Mouse (Mus musculus) heart, embryonic 11.5 days (tissue): Measurements from ENCODE around the gene Pla2g5. TPM values are rescaled to one million over a fixed set of nuclear protein-coding genes. Genes with fewer than 3 reads are reported as not detected.

Experiments
- ATAC-seq: fragments of 200-750 bp; cut with Nextera tagmentation; replicated peaks from 2 replicates; pipeline ENCODE4 v1.8.0; 2017; ENCODE audit warnings: moderate library complexity; ENCODE audit not compliant: insufficient number of reproducible peaks, low FRiP score, low TSS enrichment
- H3K27ac ChIP-seq: fragments of 300-500 bp; sonication (generic); 2 replicates; pipeline ENCODE4 v1.5.1; 2014; ENCODE audit warnings: mild to moderate bottlenecking, low read depth, low read length
- H3K27me3 ChIP-seq: fragments of 300-500 bp; sonication (generic); 2 replicates; pipeline ENCODE4 v1.6.1; 2014; ENCODE audit warnings: mild to moderate bottlenecking, low read length, mixed read lengths; ENCODE audit not compliant: control insufficient read depth, insufficient read depth
- H3K36me3 ChIP-seq: fragments of 300-500 bp; sonication (generic); 2 replicates; pipeline ENCODE4 v1.6.1; 2014; ENCODE audit warnings: mild to moderate bottlenecking, low read length, moderate library complexity, mixed read lengths; ENCODE audit not compliant: control insufficient read depth, insufficient read depth
- H3K4me1 ChIP-seq: fragments of 300-500 bp; sonication (generic); 2 replicates; pipeline ENCODE4 v1.6.1; 2014; ENCODE audit warnings: low read length; ENCODE audit not compliant: control insufficient read depth, insufficient read depth
- H3K4me2 ChIP-seq: fragments of 300-500 bp; sonication (generic); 2 replicates; pipeline ENCODE4 v1.6.1; 2014; ENCODE audit warnings: mild to moderate bottlenecking, moderate library complexity
- H3K4me3 ChIP-seq: fragments of 300-500 bp; sonication (generic); 2 replicates; pipeline ENCODE4 v1.5.1; 2014; ENCODE audit warnings: low read depth, low read length
- H3K9ac ChIP-seq: fragments of 300-500 bp; sonication (generic); 2 replicates; pipeline ENCODE4 v1.6.1; 2014; ENCODE audit warnings: mild to moderate bottlenecking, low read depth, low read length, moderate library complexity
- H3K9me3 ChIP-seq: fragments of 300-500 bp; sonication (generic); replicated peaks from 2 replicates; pipeline ENCODE4 v1.6.1; 2016; ENCODE audit warnings: low read length; ENCODE audit not compliant: control insufficient read depth
- WGBS: fragments of 180-500 bp; shearing (Covaris S2); extraction: QIAGEN DNeasy Blood & Tissue Kit; methylation state at CpG from one replicate; pipeline ENCODE4 v1.1.7; 2014; ENCODE audit not compliant: insufficient replicate concordance; 5-methylcytosine and 5-hydroxymethylcytosine counted together
- polyA plus RNA-seq: library from polyadenylated mRNA; unstranded; fragments of >200 nt; fragmentation: Nextera tagmentation; extraction: Ambion mirVana; gene quantifications from 2 replicates; pipeline ENCODE4 v1.2.1, GENCODE M21; 2014

Gene Pla2g5
- polyA plus RNA-seq, 1 experiment from 2014 or later, result 1.1 TPM

DNA sequence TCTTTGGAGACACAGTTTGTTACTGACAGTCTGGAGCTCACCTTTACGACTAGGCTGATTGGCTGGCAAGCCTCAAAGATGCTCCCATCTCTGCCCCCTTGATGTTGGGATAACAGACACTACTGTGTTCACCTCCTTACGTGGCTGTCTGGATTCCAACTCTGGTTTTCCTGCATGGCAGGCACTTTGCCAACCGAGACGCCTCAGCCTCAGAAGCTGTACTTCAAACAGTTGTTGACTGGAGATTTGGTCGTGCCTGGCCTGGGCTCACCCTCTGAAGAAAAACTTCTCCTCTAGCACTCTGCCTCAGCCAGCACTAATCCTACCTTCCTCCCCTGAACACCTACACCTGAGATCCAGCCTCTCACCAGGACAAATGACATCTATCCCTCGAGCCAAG, 71.8 kb downstream of the Pla2g5 start:
- no peaks in the 10 kb centered on the region for H3K4me1 ChIP-seq
- H3K36me3 ChIP-seq, result no peaks in the 10 kb centered on the region
- no peak for ATAC-seq
- WGBS, result 64% methylated on average over 6 of the region's 6 CpGs
- no peak overlapping the region for H3K4me3 ChIP-seq
- no peak overlapping the region for H3K27ac ChIP-seq
- H3K27me3 ChIP-seq, result 0 out of 2 replicates have a peak, but pooled peaks cover 3% of the 10 kb centered on the region
- no peak overlapping the region for H3K9ac ChIP-seq
- H3K4me2 ChIP-seq, result no peak overlapping the region
- H3K9me3 ChIP-seq, result no peaks in the 10 kb centered on the region

DNA sequence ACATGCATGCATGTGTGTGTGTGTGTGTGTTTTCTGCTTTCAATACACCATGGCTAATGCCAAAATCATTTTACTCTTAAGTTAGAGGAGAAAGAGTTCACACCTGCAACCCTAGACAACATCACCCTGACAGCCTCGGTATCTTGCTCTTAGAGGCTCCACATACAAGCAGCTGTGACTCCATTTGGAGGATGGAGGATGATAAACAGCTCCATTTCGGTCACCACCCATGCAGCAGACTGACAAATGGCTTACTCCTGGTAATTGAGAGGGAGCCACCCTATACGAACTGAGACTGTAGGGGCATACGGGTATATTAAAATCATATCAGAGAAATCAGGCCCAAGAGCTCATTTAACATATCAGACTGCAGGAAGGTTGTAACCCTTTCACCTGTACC, 74.9 kb downstream of the Pla2g5 start:
- WGBS, result 70% methylated on average over 4 of the region's 4 CpGs
- H3K27me3 ChIP-seq, result 0 out of 2 replicates have a peak, but pooled peaks cover 3% of the 10 kb centered on the region
- H3K4me1 ChIP-seq, result no peaks in the 10 kb centered on the region
- H3K4me2 ChIP-seq, result no peak overlapping the region
- H3K4me3 ChIP-seq, result no peak overlapping the region
- no peak for ATAC-seq
- H3K27ac ChIP-seq, result no peak overlapping the region
- H3K9me3 ChIP-seq, result no peaks in the 10 kb centered on the region
- no peak overlapping the region for H3K9ac ChIP-seq
- H3K36me3 ChIP-seq, result no peaks in the 10 kb centered on the region

DNA sequence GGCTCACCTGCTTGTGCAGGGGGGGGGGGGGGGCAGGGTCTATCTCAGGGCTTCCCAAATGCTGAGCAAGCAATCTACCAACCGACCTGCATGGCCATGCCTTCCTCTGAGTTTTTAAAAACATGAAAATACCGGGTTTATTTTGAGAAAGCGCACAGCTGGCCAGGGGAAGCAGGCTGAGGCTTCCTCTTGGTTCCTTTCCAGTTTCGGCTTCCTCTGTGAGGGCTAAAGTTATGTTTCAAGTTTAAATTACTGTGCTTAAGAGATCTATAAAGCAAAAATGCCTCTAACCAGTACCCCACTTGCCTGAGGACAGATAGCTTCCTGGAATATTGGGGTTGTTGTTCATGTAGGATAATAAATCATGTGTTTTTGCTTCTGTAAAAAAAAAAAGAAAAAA, 77.1 kb downstream of the Pla2g5 start:
- Histone ChIP-seq H3K27ac (no peak overlapping the region), H3K4me3 (no peak overlapping the region), H3K9ac (no peak overlapping the region), H3K4me1 (no peaks in the 10 kb centered on the region), H3K4me2 (no peak overlapping the region), H3K36me3 (no peaks in the 10 kb centered on the region), H3K27me3 (0 out of 2 replicates have a peak, but pooled peaks cover 3% of the 10 kb centered on the region), H3K9me3 (no peaks in the 10 kb centered on the region)
- WGBS, result 71% methylated on average over 4 of the region's 4 CpGs
- no peak for ATAC-seq

DNA sequence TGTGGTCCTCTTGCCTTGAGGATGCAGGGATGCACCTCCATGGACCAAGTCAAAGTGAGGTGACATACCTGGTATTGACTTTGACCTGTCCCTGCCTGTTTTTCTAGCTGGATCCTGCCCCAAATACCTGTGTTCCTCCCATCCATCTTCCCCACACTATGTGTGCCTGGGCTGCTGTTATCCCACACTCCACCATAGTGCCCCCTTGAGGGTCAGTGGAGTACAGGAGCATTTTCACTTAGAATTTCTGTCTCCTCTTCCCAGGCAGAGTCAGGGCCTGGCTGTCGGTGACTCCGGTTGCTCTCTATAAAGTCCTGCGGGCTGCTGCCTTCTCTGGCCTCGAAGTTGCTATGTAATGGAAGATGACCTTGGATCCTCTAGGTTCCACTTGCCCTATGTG, 77.6 kb downstream of the Pla2g5 start:
- no peak overlapping the region for H3K4me2 ChIP-seq
- ATAC-seq, result no peak
- 0 out of 2 replicates have a peak, but pooled peaks cover 3% of the 10 kb centered on the region for H3K27me3 ChIP-seq
- H3K9ac ChIP-seq, result no peak overlapping the region
- H3K9me3 ChIP-seq, result no peaks in the 10 kb centered on the region
- H3K27ac ChIP-seq, result no peak overlapping the region
- H3K4me1 ChIP-seq, result no peaks in the 10 kb centered on the region
- no peaks in the 10 kb centered on the region for H3K36me3 ChIP-seq
- WGBS, result 50% methylated on average over 4 of the region's 4 CpGs
- no peak overlapping the region for H3K4me3 ChIP-seq

DNA sequence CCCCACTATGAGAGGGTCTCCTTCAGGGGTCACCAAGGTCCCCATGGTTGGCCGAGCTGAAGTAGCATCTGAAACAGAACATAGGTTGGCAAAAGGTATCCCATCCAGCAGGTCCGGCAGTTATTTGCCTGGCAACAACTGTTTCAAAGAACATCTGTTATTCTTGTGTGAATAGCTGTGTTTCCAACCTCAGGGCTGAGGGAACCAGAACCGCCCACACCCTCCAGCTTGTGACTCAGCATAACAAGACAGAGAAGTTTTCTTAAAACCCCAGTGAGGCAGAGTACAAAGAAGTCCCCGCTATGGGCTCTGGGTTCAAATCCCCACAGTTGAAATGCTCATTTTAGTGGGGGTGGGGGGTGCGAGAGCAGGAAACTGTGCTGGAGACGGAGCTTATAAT, 81.2 kb downstream of the Pla2g5 start:
- ATAC-seq, result no peak
- Histone ChIP-seq H3K4me2 (no peak overlapping the region), H3K4me3 (no peak overlapping the region), H3K27ac (no peak overlapping the region), H3K27me3 (peaks cover 4% of the 10 kb centered on the region; the same call in 1 of the 2 replicates), H3K36me3 (no peaks in the 10 kb centered on the region), H3K9ac (no peak overlapping the region), H3K9me3 (no peaks in the 10 kb centered on the region), H3K4me1 (no peaks in the 10 kb centered on the region)
- WGBS, result 80% methylated on average over 6 of the region's 6 CpGs

DNA sequence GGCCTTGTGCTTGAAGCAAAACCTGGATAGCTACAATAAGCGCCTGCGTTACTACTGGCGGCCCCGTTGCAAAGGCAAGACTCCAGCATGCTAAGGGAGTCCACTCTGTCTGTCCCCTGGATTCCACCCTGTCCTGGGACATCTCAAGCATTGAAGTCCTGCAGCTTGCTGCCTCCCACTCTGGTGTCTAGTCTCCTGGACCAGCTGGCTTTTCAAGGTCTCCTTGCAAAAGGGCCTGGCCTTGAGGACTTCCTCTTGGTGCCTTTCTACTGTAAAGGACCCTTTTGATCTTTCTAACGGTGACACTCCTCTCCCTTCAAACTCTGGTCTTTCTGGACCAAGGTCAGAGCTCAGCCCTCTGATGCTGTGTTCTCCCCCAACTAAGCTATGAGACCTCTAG, 83.0 kb downstream of the Pla2g5 start:
- WGBS, result 70% methylated on average over 5 of the region's 5 CpGs
- no peaks in the 10 kb centered on the region for H3K4me1 ChIP-seq
- H3K27ac ChIP-seq, result no peak overlapping the region
- no peak overlapping the region for H3K4me2 ChIP-seq
- H3K27me3 ChIP-seq, result peaks cover 5% of the 10 kb centered on the region; the same call in 1 of the 2 replicates
- no peak overlapping the region for H3K4me3 ChIP-seq
- no peak for ATAC-seq
- H3K9me3 ChIP-seq, result no peaks in the 10 kb centered on the region
- no peaks in the 10 kb centered on the region for H3K36me3 ChIP-seq
- H3K9ac ChIP-seq, result no peak overlapping the region

DNA sequence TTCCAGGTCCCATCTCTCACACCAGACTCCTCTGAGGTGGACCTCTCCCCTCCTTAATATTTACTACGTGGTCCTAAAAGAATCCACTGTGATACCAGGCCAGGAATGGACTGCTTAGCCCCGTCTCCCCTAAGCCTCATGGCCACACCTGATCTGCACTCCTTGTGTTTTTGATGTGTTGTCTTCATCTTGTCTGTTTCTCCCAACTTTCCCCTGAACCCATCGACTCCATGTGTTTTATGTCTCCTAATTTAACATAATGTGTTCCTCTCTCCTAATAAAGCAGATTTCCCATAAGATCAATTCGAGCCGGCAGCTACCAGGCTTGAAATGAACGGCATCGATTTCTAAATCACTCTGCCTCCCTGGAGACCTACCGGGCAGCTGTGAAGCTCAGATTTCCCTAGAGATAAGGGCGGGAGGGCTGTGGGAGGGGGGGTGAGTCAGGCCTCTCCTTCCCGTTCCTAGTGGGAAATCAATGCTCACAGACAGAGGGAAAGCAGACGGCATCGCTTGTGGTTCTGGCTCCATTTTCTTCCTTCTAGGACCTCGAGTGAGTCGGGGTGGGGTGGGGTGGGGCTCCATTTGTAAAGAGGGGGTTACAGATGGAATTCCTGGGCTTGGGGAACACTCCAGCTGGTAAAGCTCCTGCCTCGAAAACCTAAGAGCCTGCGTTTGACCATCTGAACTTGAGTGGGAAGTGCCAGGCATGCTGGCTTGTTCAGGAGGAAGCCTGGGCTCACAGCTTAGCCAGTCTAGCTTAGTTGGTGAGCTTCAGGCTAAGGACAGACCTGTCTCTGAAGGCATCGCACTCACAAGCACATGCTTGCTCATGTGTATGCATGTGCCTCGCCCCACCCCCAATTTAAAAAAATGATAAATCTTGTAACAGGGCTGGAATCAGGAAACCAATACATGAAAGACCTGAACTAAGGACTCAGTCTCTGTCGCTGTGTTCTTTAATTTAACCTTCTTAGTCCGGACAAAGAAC, 85.6 kb downstream of the Pla2g5 start:
- Histone ChIP-seq H3K4me3 (no peak overlapping the region), H3K9me3 (no peaks in the 10 kb centered on the region), H3K27ac (no peak overlapping the region), H3K4me2 (no peak overlapping the region), H3K36me3 (no peaks in the 10 kb centered on the region), H3K4me1 (no peaks in the 10 kb centered on the region), H3K27me3 (peaks cover 5% of the 10 kb centered on the region; the same call in 1 of the 2 replicates), H3K9ac (no peak overlapping the region)
- WGBS, result 38% methylated on average over 20 of the region's 20 CpGs
- no peak for ATAC-seq

DNA sequence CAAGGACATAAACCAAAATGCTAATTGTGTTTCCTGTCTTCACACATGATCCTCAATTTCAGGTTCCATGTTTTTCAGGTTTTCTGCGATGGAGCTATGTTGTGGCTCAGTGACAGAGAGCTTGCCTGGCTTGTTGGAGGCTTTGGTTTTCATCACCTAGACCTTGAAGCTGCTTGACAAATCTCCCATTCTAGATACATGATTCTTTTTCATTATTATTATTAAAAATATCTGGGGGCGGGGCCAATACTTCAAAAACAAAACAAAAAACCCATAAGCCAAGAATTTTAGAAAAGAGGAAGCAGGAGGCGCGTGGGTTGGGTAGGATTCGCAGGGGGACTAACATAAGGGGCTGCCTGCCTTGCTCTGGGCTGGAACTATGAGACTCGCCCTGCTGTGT, 87.8 kb downstream of the Pla2g5 start, which contains the start of gene Pla2g2d:
Pla2g2d (plus strand) TSS at position 301 of the 400 bp plus-strand sequence.
- no peaks in the 10 kb centered on the region for H3K36me3 ChIP-seq
- no peaks in the 10 kb centered on the region for H3K4me1 ChIP-seq
- H3K9me3 ChIP-seq, result no peaks in the 10 kb centered on the region
- H3K4me2 ChIP-seq, result no peak within 1 kb of the TSS
- H3K27ac ChIP-seq, result no peak within 1 kb of the TSS
- H3K27me3 ChIP-seq, result peaks cover 8% of the 10 kb centered on the region
- no peak within 1 kb of the TSS for H3K4me3 ChIP-seq
- no peak for ATAC-seq
- WGBS, result 74% methylated on average over 6 of the region's 6 CpGs
- no peak within 1 kb of the TSS for H3K9ac ChIP-seq
